Mouse (Mus musculus) lung, postnatal 0 days (tissue): ENCODE measurements around the gene Lrrc8a.

Experiments
- CTCF ChIP-seq: IDR thresholded peaks from 2 replicates; pipeline ENCODE4 v1.5.1; 2016; ENCODE audit warnings: antibody characterized with exemption, mild to moderate bottlenecking
- EP300 ChIP-seq: IDR thresholded peaks from 2 replicates; pipeline ENCODE4 v1.6.1; 2016; ENCODE audit warnings: antibody characterized with exemption, mild to moderate bottlenecking, control low read depth

DNA sequence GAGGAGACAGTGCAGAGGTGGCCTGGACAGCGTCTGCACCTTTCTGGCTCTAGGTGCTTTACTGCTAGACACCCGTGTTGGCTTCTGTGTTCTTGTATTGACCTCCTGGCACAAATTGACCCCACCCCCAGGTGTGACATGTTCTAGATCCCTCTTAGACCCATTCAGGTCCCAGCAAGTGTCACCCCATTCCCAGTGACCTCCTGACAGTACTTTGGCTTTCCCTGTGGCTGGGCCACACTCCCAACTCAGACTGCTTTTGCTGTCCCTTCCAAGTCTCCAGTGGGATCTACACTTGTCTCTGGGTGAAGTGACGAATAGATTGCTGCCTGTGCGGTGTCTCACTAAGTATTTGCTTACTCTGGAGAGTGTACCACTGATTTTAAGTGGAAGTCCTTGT lies 30.1 kb upstream of the Lrrc8a start:
- TF ChIP-seq CTCF, result no peak
- no peak for TF ChIP-seq EP300
